Mouse (Mus musculus): ENCODE data around the gene Tnc. TPM values are rescaled to one million over a fixed set of nuclear protein-coding genes. Genes with fewer than 3 reads are reported as not detected.

Tnc gene
- polyA plus RNA-seq (2014; fragmentation: Illumina TruSeq; extraction: RNeasy Lipid Tissue Mini Kit (QIAGEN cat#74804); ENCODE audit: low read depth, low replicate concordance) = 3.4 TPM

DNA sequence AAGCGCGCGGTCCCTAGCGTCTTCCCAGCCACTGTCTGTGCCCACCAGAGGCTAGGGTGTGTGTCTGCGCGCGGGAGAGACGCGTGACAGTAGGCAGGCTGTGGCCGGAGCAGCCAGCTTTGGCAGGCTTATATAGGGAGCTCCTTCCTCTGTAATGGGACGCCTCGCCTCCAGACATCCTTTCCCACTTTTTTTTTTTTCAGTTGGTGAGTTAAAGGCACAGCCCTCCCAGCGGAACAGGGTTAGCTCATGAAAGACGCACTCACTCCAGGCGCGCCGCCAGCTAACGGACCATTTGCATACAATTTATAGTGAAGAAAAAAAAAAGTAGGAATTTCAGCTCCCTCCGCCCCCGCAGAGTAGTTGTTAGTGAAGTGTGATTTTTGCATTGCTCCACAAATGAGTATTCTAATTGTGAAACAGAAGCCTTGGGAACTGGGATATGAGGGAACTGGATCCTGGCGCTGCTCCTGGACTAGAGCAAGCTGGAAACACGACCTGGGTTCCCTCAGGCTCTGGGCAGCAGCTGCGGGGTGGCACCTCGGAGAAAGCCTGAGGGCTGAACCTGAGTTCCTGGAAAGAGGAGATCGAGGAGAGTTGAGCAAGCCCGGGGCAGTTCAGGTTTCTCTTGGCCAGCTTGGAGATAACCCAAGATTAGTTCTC lies at the start of gene Tnc:
Gene Tnc (minus strand): TSS at position 185 of the 663 bp plus-strand sequence.

Other genes with a start within 250 kb of the Tnc start
- gene Tnfsf8, start 185.7 kb downstream of the Tnc start, polyA plus RNA-seq (2014; fragmentation: Illumina TruSeq; extraction: RNeasy Lipid Tissue Mini Kit (QIAGEN cat#74804); ENCODE audit: low read depth, low replicate concordance) = not detected

Data from kidney, adult 10 weeks (tissue).